Mouse (Mus musculus) embryo, embryonic 10 days (tissue): Measurements from ENCODE around the gene Lpcat3.

Source experiments
- DNase-seq: peaks from one replicate; pipeline ENCODE4 v3.0.0-alpha.2; 2015; ENCODE audit warnings: low spot score

The Lpcat3 gene

DNA sequence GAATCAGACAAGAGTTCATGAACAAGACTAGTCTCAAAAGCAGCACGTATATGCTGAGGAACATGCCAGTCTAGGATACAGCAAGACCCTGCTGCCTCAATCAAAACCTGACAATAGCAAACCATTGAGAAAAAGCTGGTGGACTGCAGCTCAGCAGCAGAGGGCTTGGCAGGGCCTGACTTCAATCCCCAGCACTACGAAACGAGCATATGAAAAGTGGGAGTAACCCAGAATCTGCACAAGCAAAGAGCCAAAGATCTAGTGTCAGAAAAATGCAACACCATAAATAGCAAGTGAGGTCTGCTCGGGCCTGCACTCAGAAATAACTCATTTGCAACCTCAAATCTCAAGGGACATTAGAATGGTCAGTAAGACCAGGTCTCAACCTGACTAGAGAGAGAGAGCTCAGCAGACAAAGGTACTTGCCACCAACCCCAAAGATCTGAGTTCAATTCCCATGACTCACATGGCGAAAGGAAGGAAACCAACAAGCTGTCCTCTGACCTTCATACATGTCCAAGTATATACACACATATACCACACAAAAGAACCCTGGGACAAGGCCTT lies 43.3 kb downstream of the Lpcat3 start:
- DNase-seq, result no peak

DNA sequence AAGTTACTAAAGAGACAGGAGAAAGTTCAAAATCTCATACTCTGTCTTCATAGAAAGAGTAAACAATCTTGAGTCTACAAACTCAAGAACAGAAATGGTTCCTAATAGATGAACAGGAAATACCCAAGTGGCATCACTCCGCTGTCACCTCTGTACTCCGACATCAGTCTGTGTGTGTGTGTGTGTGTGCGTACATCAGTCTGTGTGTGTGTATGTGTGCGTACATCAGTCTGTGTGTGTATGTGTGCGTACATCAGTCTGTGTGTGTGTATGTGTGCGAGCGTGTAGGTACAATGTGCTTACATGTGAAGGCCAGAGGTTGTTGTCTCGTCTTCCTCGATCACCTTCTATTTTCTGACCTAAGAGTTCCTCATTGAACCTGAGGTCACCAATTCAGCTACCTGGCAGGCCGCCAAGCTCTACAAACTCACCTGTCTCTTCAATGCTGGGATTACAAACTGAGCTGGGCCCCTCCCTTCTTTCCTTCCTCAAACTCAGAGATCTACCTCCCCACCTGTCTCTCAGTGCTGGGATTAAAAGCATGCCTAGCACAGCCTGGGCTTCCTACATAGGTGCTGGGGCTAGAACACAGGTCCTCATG lies 45.6 kb downstream of the Lpcat3 start:
- DNase-seq, result no peak

DNA sequence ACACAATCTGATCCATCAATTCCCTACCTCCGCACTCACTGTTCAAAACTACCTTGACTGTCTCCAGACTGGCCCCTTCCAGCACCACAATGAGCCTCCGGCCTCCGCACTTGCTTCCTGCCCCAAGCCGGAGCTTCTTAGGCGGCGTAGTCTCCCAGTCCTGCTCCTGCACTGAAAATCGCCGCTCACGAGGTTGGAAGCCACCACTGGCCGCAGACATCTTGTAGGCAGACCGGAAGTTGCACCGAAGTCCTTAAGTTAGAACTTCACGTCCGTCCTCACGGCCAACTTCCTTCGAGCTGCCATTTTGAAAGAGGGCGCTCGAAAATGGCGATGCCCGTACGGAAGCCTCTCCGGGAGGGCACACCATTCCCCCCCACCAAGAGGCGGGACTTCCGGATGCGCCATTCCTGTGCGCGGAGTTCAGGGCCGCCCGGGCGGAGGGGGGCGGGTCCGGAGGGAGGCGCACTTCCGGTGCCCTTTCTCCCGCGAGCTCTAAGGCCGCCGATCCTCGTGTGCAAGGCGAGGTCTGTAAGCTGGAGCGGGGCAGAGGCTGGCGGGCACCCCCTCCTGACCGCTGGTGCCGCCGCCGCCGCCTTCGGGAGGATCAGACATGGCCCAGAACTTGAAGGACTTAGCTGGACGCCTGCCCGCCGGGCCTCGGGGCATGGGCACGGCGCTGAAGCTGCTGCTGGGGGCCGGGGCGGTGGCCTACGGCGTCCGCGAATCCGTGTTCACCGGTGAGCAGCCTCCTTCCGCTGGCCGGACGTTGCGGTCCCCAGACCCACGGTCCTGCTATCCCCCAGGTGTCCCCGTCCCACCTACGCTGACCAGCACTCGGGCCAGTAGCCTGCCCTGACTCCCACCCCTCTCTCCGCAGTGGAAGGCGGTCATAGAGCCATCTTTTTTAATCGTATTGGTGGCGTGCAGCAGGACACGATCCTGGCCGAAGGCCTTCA lies 49.3 kb downstream of the Lpcat3 start, which contains the start of the genes Emg1 and Phb2:
Gene Emg1, minus strand, starts transcription at position 355 of the 959 bp plus-strand sequence.
Gene Phb2, plus strand, starts transcription at position 513 of the 959 bp plus-strand sequence.
- DNase-seq, result peak; percentile 98

DNA sequence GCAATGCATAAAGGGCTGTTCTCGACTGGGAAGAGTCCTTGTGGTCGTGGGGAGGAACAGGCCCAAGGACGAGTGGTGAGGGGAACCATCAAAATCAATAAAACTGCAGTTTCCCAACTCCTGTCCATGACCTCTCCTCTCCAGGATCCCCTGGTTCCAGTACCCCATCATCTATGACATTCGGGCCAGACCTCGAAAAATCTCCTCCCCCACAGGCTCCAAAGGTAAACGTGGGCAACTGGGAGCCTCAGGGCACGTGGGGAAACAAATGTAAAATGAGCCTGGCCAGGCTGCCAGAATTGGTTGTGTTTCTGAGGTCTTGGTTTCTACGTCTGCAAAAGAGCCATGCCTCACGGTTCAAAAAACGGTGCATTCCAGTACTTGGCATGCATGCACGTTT lies 50.1 kb downstream of the Lpcat3 start:
- DNase-seq, result no peak

DNA sequence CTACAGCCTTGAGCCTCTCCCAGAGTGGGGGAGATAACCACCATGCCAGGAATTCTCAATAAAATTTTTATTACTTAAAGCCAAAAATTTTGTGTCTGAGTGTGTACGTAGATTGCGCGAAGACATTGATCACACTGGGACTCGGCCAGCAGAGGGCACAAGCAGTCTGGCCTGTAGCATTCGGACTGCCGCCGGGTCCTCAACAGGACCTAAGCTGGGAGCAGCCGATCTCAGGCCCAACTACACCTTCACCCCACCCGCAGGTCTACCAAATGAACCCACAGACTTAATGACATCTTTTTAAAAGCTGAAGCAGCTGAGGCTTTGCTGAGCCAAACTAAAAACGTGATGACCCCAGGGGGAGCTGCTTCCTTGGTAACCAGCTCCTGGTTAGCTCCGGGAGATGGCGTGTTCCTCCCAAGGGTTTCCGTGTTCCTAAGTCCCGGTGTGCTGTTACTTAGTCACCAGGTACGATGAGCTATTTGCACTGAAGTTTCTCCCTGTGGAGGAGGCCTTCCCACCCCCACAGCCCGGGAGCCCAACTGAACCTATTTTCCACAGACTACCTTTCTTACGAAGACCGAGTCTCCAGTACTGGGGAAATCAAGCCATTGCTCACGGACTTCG lies 54.1 kb downstream of the Lpcat3 start:
- peak; percentile 77 for DNase-seq

DNA sequence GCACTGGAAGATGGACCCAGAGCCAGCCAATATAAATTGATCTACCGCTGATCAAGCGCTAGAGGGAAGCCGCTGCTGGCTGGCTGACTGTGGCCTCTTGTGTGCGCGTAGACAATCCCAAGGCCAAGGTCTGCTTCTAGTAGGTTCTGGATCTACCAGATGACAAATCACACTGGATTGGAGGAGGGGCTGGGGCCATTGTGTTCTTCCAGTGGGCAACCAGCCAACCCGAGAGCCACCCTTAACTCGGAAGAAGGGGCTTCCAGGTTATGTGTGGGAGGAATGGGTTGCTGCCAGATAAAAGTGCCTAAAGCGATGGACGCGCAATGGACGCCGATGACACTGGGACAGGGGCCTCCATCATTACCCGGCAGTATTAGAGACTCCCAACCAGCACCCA lies 55.1 kb downstream of the Lpcat3 start:
- DNase-seq, result no peak

DNA sequence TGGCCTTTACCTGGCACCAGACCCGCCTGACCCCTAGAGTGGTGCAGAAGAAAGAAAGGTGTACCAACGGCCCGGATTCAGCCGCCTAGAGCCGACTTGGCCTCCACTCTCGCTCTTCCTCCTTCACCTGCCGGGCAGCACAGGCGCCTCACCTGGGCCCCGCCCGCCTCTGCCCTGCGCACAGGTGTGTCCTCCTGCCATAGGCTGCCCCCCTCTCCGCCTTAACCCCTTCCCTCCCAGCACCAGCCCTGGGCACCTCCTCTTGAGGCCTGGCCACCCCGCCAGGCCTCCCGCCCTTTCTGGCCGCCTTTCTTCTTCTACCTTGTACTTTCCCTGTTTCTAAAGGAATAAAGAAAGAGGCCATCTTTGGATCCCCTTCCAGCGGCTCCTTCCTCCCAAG lies 55.9 kb downstream of the Lpcat3 start:
- no peak for DNase-seq

DNA sequence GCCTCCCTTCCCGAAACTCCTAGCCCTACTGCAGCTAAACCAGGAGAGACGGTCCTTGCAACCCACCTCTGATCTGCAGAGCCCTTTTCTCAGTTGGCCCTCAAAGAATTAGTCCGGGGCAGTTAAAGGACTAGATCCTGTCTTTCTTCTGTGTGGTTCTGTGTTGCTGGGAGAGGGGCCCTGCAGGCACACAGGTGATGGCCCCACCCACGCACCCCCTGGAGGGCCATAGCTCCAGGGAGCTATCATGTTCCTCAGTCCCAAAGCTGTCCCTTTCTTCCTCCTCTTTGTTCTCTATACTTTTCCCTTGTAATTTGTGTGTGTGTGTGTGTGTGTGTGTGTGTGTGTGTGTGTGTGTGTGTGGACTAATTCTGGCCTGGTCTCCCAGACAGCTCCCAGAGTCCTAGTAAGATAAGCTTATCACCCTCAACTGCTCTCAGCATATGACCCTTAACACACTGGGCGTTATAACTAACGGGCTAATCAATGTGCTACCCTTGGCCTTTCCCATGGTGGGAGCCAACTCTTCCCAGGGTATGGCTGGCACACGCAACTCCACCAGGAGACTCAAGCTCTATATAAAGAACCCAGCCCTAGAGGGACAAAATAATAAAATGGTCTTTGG lies 56.6 kb downstream of the Lpcat3 start:
- no peak for DNase-seq

DNA sequence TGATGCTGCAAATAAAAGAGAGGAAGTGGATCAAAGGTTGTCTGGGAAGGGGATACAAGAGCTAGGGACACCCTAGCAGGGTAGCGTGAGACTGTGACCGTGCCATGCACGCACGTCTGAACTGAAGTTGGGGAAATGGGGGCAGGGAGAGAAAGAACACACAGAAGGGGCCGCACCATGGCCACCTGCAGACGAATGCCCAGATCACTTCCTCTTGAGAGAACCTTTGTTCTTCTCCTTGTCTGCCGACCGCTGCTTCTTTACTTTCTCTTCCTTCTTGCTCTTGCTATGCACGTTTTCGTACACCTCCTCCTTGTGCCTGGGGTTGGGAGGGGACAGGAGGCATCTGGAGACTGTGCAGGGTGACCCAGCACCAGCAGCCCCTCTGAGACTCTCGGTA lies 58.1 kb downstream of the Lpcat3 start:
- DNase-seq, result no peak

DNA sequence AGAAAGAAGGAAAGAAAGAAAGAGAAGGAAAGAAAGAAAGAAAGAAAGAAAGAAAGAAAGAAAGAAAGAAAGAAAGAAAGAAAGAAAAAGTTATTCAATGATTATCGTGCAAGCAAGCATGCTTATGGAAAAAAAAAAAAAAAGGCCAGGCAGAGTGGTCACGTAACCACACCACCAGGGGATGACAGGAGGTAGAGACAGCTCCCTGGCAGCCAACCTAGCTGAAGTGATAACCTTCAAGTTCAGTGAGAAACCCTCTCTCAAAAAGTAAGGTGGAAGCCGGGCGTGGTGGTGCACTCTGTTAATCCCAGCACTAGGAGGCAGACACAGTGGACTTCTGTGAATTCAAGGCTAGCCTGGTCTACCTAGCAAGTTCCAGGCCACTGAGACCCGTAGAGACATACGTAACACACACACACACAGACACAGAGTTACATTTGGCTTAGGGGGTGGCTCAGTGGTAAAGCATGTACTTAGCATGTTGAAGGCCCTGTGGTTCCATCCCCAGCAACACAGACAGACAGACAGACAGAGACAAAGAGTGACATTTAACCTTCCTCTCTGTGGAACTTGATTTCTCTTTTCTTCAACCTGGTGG lies 60.1 kb downstream of the Lpcat3 start:
- no peak for DNase-seq

DNA sequence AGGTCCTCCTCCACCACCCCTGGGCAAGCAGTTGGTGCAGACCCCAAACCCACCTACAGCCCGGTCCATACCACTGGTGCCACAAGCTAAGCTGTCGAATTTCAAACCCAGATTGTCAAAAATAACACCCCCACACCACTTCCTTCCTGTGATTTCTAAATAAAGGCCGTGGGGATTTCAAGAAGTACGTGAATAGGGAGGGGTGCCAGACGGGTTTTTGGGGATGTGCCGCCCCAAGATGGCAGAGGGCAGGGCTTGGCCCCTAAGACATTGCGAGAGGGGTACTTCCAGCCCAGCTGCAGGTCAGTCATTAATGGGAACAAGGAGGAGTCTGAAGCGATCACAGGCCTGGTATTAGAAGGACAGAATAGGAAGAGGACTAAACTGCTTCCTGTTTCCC lies 60.7 kb downstream of the Lpcat3 start:
- DNase-seq, result no peak

DNA sequence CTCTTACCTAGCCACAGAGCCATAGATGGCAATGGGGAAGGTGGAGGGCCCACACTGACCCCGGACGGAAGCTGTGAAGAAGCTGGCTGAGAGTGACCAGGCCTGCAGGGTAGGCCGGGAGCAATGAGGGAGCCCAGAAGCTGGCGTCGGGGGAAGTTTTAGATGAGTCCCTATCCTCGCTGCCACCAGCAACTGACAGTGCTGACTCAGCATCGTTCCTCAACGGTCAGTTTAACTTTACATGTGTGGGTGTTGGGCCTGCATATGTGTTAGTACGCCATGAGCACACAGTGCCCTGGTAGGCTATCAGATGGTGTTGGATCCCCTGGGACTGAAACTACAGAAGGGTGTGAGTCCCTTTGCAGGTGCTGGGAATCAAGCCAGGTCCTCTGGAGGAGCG lies 61.6 kb downstream of the Lpcat3 start:
- no peak for DNase-seq

DNA sequence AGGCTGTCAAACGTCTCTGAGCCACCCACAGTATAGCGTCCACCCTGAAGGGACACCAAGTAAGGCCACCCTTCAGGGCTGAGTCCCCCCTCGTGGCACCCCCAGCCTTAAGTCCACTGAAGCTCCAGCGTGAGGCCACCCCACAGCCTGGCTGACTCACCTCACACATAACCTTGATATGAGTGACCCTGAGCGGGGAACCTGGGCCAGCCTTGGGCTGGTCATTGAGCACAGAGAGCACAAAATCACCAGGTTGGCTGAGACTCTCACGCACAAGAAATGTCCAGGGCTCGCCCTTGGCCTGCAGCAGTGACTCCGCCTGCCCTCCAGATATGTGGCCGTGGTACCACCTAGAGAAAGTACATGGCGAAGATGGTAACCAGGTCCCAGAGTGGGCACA lies 65.8 kb downstream of the Lpcat3 start:
- DNase-seq, result no peak

DNA sequence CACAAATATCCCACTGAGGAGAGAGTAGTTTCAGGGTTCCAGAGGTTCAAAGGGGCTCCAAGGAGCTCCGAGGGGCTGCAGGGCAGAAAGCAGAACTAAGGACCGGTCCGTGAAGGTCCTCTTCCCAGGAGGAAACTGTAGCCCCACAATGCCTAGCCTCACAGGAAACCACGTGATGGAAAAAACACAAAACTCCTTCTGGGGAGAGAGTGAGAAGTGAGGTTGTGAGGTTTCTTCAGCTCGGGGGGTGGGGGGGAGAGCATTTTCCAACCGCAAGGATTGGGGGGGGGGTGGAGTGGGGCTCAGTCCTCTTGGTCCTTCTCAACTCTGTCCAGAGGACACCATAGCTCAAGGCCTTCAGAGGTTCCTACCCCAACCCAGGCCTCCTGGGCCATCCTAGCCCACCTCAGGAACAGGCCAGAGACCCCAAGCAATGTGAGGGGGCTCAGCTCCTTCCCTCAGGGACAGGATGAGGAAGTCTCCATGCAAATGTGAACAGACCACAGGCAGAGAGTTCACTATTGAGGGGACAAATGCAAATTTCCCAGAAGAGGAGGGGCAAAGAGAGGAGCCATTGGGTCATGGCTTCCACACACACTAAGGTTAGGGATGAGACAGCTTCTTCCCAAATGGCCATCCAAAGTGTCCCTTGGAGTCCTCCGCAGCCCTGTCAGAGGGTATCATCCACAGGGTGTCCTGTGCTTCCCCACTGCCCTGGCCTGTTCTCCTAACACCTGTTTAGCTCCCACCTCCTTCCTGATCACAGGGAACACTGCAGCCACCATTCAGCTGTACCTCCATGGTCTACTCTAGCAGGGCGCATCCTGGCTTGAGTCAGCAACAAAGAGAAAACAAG lies 67.3 kb downstream of the Lpcat3 start:
- DNase-seq, result no peak

DNA sequence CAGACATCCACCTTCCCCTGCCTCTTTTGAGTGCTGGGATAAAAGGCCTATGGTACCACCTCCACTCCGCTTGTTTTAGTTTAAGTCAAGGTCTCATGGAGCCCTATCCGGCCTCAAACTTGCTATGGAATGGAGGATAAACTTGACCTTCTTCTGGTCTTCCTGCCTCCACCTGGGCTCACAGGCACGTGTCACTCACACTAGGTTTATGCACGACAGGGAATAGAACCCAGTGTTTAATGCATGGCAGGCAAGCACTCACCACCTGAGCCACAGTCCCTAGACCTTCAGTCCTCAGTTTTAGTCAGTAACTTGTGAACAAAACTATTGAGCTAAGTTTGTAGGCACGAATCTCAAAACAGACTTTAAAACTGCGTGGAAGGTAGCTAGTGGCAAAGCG lies 68.2 kb downstream of the Lpcat3 start:
- no peak for DNase-seq

DNA sequence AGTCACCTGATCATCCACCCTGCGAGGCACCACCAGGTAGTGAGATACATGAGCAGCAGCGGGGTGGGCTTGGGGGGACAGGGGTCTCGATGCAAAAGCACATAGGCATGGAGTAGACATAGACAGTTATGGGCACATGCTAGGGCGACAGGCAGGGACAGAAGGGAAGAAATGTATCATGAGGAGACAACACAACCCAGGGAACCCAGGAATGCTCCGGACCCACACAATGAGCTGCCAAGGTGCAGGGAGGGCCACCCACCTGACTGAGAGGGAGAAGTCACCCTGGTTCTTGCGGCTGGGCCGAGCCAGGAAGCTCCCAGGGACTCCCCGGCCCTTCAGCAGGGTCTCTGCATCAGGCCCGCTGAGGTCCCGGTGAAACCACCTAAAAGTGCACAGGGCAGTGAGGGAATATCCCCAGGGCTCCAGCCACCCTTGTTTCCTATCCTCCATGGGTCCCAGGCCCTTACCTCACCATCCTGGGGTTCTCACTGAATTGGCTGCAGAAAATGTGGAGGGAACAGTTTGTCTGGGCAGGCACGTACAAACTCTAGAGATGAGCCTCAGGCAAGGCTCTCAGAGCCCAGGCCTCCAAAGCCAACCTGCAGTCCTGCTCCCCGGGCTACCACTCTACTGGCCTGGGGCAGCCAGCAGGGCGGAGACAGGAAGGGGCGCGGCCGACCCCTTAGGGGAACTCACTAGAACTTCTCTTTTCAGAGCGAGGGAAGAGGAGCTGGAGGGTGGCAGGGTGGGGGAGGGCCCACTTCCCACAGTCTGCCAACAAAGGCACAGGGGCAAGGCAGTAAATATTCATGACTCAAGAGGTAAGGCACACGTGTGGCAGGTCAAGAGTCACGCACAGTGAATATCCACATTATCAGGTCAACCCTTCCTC lies 69.9 kb downstream of the Lpcat3 start:
- DNase-seq, result peak; percentile 31

DNA sequence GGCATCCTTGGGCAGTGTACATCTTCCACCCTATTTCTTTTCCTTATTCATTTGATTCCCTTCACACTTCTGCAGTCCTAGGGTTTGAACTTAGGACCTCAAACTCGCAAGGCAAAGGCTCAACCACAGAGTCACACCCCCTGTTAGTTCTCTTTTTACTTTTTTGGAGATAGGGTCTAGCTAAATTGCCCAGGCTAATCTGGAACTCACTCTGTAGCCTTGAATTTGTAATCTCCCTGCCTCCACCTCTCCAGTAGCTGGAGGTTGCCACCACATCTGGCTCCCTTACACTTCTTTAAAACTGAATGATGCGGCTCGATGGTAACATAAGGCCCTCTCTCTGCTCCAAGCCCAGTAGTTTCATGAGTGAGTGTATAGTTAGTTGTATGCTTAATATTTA lies 71.6 kb downstream of the Lpcat3 start:
- no peak for DNase-seq

DNA sequence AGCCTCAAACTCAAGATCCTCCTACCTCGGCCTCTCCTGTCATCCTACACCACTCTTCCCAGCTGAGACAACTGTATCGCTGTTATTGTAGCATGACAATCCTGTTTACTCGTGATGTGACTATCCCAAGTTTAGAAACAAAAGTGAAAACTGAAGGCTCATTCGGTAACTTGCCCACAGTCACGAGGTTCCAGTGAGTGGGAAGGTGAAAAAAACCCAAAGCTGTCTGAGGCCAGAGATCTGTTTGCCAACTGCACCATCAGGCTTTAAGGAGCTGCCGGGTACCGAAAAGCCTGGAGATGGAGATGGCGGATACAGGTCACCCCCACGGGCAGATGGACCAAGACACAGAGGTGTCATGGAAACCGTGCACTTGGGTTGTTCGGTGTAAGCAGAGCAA lies 74.2 kb downstream of the Lpcat3 start:
- no peak for DNase-seq

DNA sequence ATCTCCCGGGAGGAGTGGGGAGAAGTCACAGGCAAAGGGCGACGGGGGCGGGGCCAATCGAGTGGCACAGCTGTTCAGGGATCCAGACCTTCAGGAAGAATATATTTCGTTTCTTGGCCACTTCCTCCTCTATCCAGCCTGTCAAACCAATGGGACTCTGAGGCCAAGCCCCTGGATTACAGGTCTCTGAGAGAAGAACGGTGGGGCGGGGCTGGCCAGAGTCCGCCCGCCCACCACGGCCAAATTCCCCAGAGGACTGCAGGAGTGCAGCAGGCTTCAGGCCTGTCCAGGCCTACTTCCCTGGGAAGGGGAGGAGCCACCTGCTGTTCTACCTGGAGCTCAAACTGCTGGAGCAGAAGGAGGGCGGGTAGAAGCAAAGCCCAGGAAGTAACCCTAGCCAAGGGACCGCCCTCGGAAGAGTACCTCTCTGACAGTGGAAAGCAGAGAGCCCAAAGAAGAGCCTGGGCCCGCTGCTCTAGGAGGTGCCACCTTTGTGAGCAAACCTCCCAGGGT lies 75.7 kb downstream of the Lpcat3 start, which contains the start of gene Ptpn6:
Gene Ptpn6, minus strand, starts transcription at position 204 of the 513 bp plus-strand sequence.
- peak; percentile 45 for DNase-seq
